Mouse (Mus musculus) intestine, postnatal 0 days (tissue): Measurements from ENCODE around the gene Spaca6. TPM values are rescaled to one million over a fixed set of nuclear protein-coding genes. Genes with fewer than 3 reads are reported as not detected.
A peak's percentile ranks its signal among the peaks of the same experiment; 100 is the strongest.

Source experiments
- ATAC-seq: fragments of 200-750 bp; cut with Nextera tagmentation; 2 replicates; pipeline ENCODE4 v1.8.0; 2017; ENCODE audit warnings: mild to moderate bottlenecking, moderate TSS enrichment, moderate library complexity
- H3K27ac ChIP-seq: fragments of 300-500 bp; sonication (generic); 2 replicates; pipeline ENCODE4 v1.5.1; 2014; ENCODE audit warnings: mild to moderate bottlenecking, low read depth, low read length, moderate library complexity
- H3K27me3 ChIP-seq: fragments of 300-500 bp; sonication (generic); replicated peaks from 2 replicates; pipeline ENCODE4 v1.6.1; 2014; ENCODE audit warnings: low read length, mixed read lengths; ENCODE audit not compliant: control insufficient read depth, insufficient read depth
- H3K36me3 ChIP-seq: fragments of 300-500 bp; sonication (generic); 2 replicates; pipeline ENCODE4 v1.6.1; 2014; ENCODE audit warnings: mild to moderate bottlenecking, moderate library complexity; ENCODE audit not compliant: control insufficient read depth, insufficient read depth
- H3K4me1 ChIP-seq: fragments of 300-500 bp; sonication (generic); replicated peaks from 2 replicates; pipeline ENCODE4 v1.6.1; 2014; ENCODE audit warnings: antibody characterized with exemption, low read length, mixed read lengths; ENCODE audit not compliant: control insufficient read depth, insufficient read depth
- H3K4me2 ChIP-seq: fragments of 300-500 bp; sonication (generic); replicated peaks from 2 replicates; pipeline ENCODE4 v1.6.1; 2014; ENCODE audit warnings: low read depth, mild to moderate bottlenecking, moderate library complexity
- H3K4me3 ChIP-seq: fragments of 300-500 bp; sonication (generic); 2 replicates; pipeline ENCODE4 v1.5.1; 2014; ENCODE audit warnings: low read depth, low read length
- H3K9ac ChIP-seq: fragments of 300-500 bp; sonication (generic); 2 replicates; pipeline ENCODE4 v1.6.1; 2014; ENCODE audit warnings: mild to moderate bottlenecking, low read depth, low read length
- H3K9me3 ChIP-seq: fragments of 300-500 bp; sonication (generic); 2 replicates; pipeline ENCODE4 v1.6.1; 2016; ENCODE audit warnings: mixed run types; ENCODE audit not compliant: control insufficient read depth
- CTCF ChIP-seq: sonication (generic); IDR thresholded peaks from 2 replicates; pipeline ENCODE4 v1.5.1; 2016; ENCODE audit warnings: low read depth, mild to moderate bottlenecking, control low read depth, antibody characterized with exemption, moderate library complexity
- WGBS: fragments of 180-500 bp; shearing (Covaris S2); extraction: QIAGEN DNeasy Blood & Tissue Kit; methylation state at CpG from one replicate; pipeline ENCODE4 v1.1.7; 2014; 5-methylcytosine and 5-hydroxymethylcytosine counted together
- microRNA counts: library from miRNA; unstranded; fragments of <30 nt; microRNA quantifications from one replicate; lab custom pipeline; 2016
- microRNA-seq: library from miRNA; unstranded; fragments of <30 nt; microRNA quantifications from one replicate; pipeline ENCODE4, GENCODE M21; 2016
- polyA plus RNA-seq: library from polyadenylated mRNA; unstranded; fragments of >200 nt; fragmentation: Nextera tagmentation; extraction: Ambion mirVana; gene quantifications from 2 replicates; pipeline ENCODE4 v1.2.1, GENCODE M21; 2015

The Spaca6 gene
- polyA plus RNA-seq, 1 experiment from 2014 or later, result 5.0 TPM

DNA sequence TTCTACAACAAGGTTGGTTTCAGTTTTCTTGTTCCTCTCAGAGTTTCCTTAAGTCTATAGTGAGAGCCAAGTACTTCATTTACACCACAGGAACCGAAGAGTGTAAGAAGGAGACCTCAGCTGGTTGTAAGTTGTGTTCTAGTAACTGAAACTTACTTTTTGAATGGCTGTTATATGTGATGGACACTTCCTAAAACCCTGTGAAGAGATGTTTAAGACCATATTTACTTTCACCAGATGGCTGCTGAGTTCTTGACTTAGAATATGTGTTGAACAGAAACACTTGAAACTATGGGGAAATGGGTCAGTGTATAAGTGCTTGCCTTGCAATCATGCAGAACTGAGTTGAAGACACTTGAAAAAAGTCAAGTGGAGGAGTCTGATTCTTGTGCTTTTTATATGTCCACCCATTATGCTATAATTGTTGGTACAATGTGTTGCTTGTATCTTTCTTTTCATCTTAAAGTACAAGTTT lies 60.9 kb downstream of the Spaca6 start, which contains the start of the genes Fpr2 and Fpr3:
TSS of gene Fpr2 (plus strand) at position 51 of the 475 bp plus-strand sequence.
TSS of gene Fpr3 (plus strand) at position 79 of the 475 bp plus-strand sequence.
- TF ChIP-seq CTCF, result no peak
- Histone ChIP-seq H3K36me3 (no peaks in the 10 kb centered on the region), H3K4me3 (no peak within 1 kb of the TSS), H3K4me1 (no peaks in the 10 kb centered on the region), H3K27ac (no peak within 1 kb of the TSS), H3K27me3 (no peaks in the 10 kb centered on the region), H3K9ac (no peak within 1 kb of the TSS), H3K4me2 (no peak within 1 kb of the TSS), H3K9me3 (no peaks in the 10 kb centered on the region)
- ATAC-seq, result no peak
- 48% methylated on average over 1 of the region's 1 CpGs for WGBS

DNA sequence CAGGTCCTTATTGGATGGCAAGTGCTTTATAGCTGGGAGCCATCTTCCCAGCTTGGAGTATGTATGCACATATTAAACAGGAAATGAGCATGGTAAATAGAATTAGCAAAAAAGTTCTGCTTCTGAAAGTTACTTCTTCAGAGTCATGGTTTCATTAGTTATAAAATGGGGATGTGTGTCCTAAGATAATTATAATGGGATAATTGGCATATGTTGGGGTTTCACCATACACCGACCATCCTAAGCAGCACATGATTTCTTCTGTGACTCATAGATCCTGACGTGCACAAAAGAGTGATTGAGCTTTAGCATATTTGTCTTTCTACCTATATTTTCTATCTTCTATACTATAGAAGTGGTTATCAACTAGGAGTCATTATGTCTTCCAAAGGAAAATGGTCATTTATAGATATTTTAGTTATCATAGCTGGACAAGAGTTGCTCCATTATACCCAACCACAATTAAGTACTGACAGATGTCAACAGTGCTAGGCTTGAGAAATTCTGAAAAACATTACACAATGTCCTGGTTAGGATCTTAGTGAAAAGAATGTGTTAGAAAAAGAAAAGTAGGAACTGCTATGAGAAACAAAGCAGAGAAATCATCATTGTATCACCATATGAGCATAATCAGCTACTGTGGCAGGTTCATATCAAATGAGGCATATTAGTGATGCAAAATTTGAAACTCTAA lies 62.9 kb downstream of the Spaca6 start:
- WGBS, result 79% methylated on average over 2 of the region's 2 CpGs
- Histone ChIP-seq H3K9ac (no peak overlapping the region), H3K4me3 (no peak overlapping the region), H3K27ac (no peak overlapping the region), H3K4me1 (no peaks in the 10 kb centered on the region), H3K9me3 (no peaks in the 10 kb centered on the region), H3K27me3 (no peaks in the 10 kb centered on the region), H3K4me2 (no peak overlapping the region), H3K36me3 (no peaks in the 10 kb centered on the region)
- ATAC-seq, result no peak
- TF ChIP-seq CTCF, result no peak

MicroRNAs within 50 kb of the gene (microRNA counts, 519-probe panel; counts per million panel counts)
- 5,397 counts per million, percentile 89 among the panel's probes with 10 or more counts for microRNA mmu-let-7e (lab: Ali Mortazavi, UCI)
- microRNA mmu-miR-125a-3p (lab: Ali Mortazavi, UCI), result 3,072 counts per million, percentile 33 among the panel's probes with 10 or more counts
- microRNA mmu-miR-125a-5p (lab: Ali Mortazavi, UCI), result 5,389 counts per million, percentile 89 among the panel's probes with 10 or more counts
- 4,709 counts per million, percentile 78 among the panel's probes with 10 or more counts for microRNA mmu-miR-99b (lab: Ali Mortazavi, UCI)

Small RNAs within 50 kb of the gene (microRNA-seq; reads per million reads assigned to microRNA genes)
- not detected for gene Gm25927
- 2,046 reads per million, percentile 83 among the genes with 10 or more reads in this experiment for gene Mir125a
- 4,831 reads per million, percentile 90 among the genes with 10 or more reads in this experiment for gene Mir99b
- not detected for gene Mirlet7e

Other genes with a start within 250 kb of the Spaca6 start
- 4.0 and 5.8 TPM in 2 replicates for gene Lnpep, start 202.1 kb upstream of the Spaca6 start, polyA plus RNA-seq
- not detected in 2 replicates for gene Vmn2r90, start 123.4 kb upstream of the Spaca6 start, polyA plus RNA-seq
- gene Has1, start 28.0 kb downstream of the Spaca6 start, polyA plus RNA-seq, result 0.65 and 0.66 TPM in 2 replicates
- gene Fpr1, start 56.8 kb downstream of the Spaca6 start, polyA plus RNA-seq, result 0.26 and 0.37 TPM in 2 replicates
- 0.17 TPM in 1 of 2 replicates, not detected in the other for gene Fpr2, start 60.7 kb downstream of the Spaca6 start, polyA plus RNA-seq
- gene Fpr3, start 60.7 kb downstream of the Spaca6 start, polyA plus RNA-seq, result not detected in 2 replicates
- gene Fpr-rs4, start 194.6 kb downstream of the Spaca6 start, polyA plus RNA-seq, result not detected in 2 replicates
- not detected in 2 replicates for gene Vmn2r124, start 222.3 kb downstream of the Spaca6 start, polyA plus RNA-seq